In the genomic region with DNA sequence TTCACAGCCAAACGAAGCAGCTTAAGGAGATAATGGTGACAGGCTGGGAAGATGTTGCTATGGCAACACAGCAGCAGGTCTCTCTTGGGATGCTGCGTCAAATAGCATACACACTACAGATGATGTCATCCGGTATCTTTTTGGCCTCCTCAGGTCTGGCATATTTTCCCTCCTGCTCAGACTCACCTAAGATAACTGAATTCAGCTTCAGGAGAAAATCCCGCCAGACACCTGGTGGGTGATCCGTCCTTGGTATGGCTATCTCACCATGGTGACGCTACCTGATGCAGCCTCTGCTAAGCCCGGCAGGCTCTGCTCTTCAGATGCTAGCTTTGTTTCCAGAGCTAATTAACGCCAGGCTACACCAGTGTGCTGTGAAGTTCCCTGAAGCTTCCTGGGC, we compare ENCODE assay signal across 10 mouse cellular contexts. TPM values are rescaled to one million over a fixed set of nuclear protein-coding genes. Genes with fewer than 3 reads are reported as not detected.
A peak's percentile ranks its signal among the peaks of the same experiment; 100 is the strongest.
DNase-seq lines count a peak whose midpoint lies in the region; ATAC-seq lines count a peak whose summit lies in the region.
"Had no signal": no experiment of that assay in that cellular context is flagged by ENCODE, and none has a peak within 500 bp of the region (broad histone marks: within the 10 kb centered on the region; RNA-seq: fewer than 3 reads in every experiment).

No protein-coding gene starts in this region.

- peaks cover 64% of the 10 kb centered on the region for H3K4me1 ChIP-seq in hindbrain, embryonic 14.5 days (replicated peaks; ENCODE audit: control insufficient read depth, insufficient read depth, low read length)
- peaks cover 64% of the 10 kb centered on the region for H3K4me1 ChIP-seq in midbrain, embryonic 14.5 days (ENCODE audit: control insufficient read depth, insufficient read depth, low read length)

- WGBS in hindbrain, embryonic 14.5 days, result 5% methylated on average over 8 of the region's 8 CpGs
- under 1% methylated on average over 8 of the region's 8 CpGs for WGBS in midbrain, embryonic 14.5 days

- peak overlapping the region; percentile 12 for H3K4me3 ChIP-seq in hindbrain, embryonic 14.5 days (replicated peaks; ENCODE audit: low read length)
- H3K4me3 ChIP-seq in midbrain, embryonic 14.5 days (replicated peaks; ENCODE audit: low read depth, low read length), result no peak overlapping the region; the same call in 1 of the 2 replicates
- H3K4me3 ChIP-seq: embryonic facial prominence, embryonic 15.5 days; limb, embryonic 15.5 days had no signal

- DNase-seq in R1 (ENCODE audit: low read depth, low spot score), result peak; percentile 63
- peak; percentile 59 for DNase-seq in embryo, embryonic 11 days
- DNase-seq in hindbrain, embryonic 14.5 days (ENCODE audit: low spot score), result peak; percentile 87
- peak; percentile 96 for DNase-seq in midbrain, embryonic 14.5 days
- DNase-seq in ovary, postnatal 14 days (ENCODE audit: low spot score), result no peak
- DNase-seq in urinary bladder, adult 2 months (ENCODE audit: low spot score), result no peak
- no peak for DNase-seq in lung, postnatal 25 days (ENCODE audit: low spot score)

- H3K4me2 ChIP-seq in hindbrain, embryonic 14.5 days (replicated peaks), result peak overlapping the region; percentile 40
- peak overlapping the region; percentile 45 for H3K4me2 ChIP-seq in midbrain, embryonic 14.5 days (ENCODE audit: low read length)

- no peaks in the 10 kb centered on the region for H3K9me3 ChIP-seq in hindbrain, embryonic 14.5 days (ENCODE audit: control insufficient read depth, low read length)
- no peaks in the 10 kb centered on the region for H3K9me3 ChIP-seq in midbrain, embryonic 14.5 days (ENCODE audit: control insufficient read depth, low read length)
- H3K9me3 ChIP-seq: embryonic facial prominence, embryonic 15.5 days; limb, embryonic 15.5 days had no signal

- peak; percentile 85 for ATAC-seq in hindbrain, embryonic 14.5 days (ENCODE audit: low FRiP score)
- ATAC-seq in midbrain, embryonic 14.5 days (ENCODE audit: low FRiP score, low TSS enrichment), result peak; percentile 82
- no peak for ATAC-seq in inflammation-experienced regulatory T-cells, adult 6 months

- no peaks in the 10 kb centered on the region for H3K36me3 ChIP-seq in hindbrain, embryonic 14.5 days (replicated peaks; ENCODE audit: control insufficient read depth, insufficient read depth)
- H3K36me3 ChIP-seq in midbrain, embryonic 14.5 days (ENCODE audit: control insufficient read depth, insufficient read depth, low read length), result no peaks in the 10 kb centered on the region
- H3K36me3 ChIP-seq: embryonic facial prominence, embryonic 15.5 days; limb, embryonic 15.5 days had no signal

- no peaks in the 10 kb centered on the region for H3K27me3 ChIP-seq in hindbrain, embryonic 14.5 days (ENCODE audit: control insufficient read depth, insufficient read depth, low read length)
- no peaks in the 10 kb centered on the region for H3K27me3 ChIP-seq in midbrain, embryonic 14.5 days (ENCODE audit: control insufficient read depth, insufficient read depth, low read length)
- H3K27me3 ChIP-seq: embryonic facial prominence, embryonic 15.5 days; limb, embryonic 15.5 days had no signal

- H3K27ac ChIP-seq in hindbrain, embryonic 14.5 days, result peak overlapping the region; percentile 99
- H3K27ac ChIP-seq in midbrain, embryonic 14.5 days (replicated peaks; ENCODE audit: low read depth, low read length), result peak overlapping the region; percentile 98

- H3K9ac ChIP-seq in hindbrain, embryonic 14.5 days, result peak overlapping the region; percentile 43
- H3K9ac ChIP-seq in midbrain, embryonic 14.5 days (replicated peaks; ENCODE audit: low read length), result peak overlapping the region; percentile 46; the same call in 1 of the 2 replicates
- H3K9ac ChIP-seq: embryonic facial prominence, embryonic 15.5 days; limb, embryonic 15.5 days had no signal

RNA-seq across cellular contexts. Expression of a gene that starts 12.8 kb away (rescaled TPM):
- polyA plus RNA-seq in hindbrain, embryonic 14.5 days (2014; fragmentation: Nextera tagmentation; extraction: Ambion mirVana), result 0.31 and 0.53 TPM in 2 replicates
- 0.39 and 0.82 TPM in 2 replicates for polyA plus RNA-seq in midbrain, embryonic 14.5 days (2014; fragmentation: Nextera tagmentation; extraction: Ambion mirVana)
- 0.14 and 0.25 TPM in 2 replicates for polyA plus RNA-seq in urinary bladder, adult 2 months (2012; rRNA removed)
- polyA plus RNA-seq in inflammation-experienced regulatory T-cells, adult 6 months (2017; shearing (Covaris generic)), result 1 to 10 TPM in 2 of 3 experiments, under 1 TPM in 1; 0.44 to 2.0 (median 1.4) TPM

RNA-seq across cellular contexts. Expression of a gene that starts 31.3 kb away (rescaled TPM):
- 20.9 and 22.7 TPM in 2 replicates for polyA plus RNA-seq in hindbrain, embryonic 14.5 days (2014; fragmentation: Nextera tagmentation; extraction: Ambion mirVana)
- polyA plus RNA-seq in midbrain, embryonic 14.5 days (2014; fragmentation: Nextera tagmentation; extraction: Ambion mirVana), result 18.3 and 20.6 TPM in 2 replicates
- polyA plus RNA-seq in urinary bladder, adult 2 months (2012; rRNA removed), result 0.12 and 0.18 TPM in 2 replicates
- polyA plus RNA-seq in inflammation-experienced regulatory T-cells, adult 6 months (2017; shearing (Covaris generic)), result under 1 TPM in 1 of 3 experiments, not detected in 2; 0.25 TPM

RNA-seq across cellular contexts. Expression of a gene that starts 57.7 kb away (rescaled TPM):
- 152 and 175 TPM in 2 replicates for polyA plus RNA-seq in hindbrain, embryonic 14.5 days (2014; fragmentation: Nextera tagmentation; extraction: Ambion mirVana)
- polyA plus RNA-seq in midbrain, embryonic 14.5 days (2014; fragmentation: Nextera tagmentation; extraction: Ambion mirVana), result 177 and 204 TPM in 2 replicates
- polyA plus RNA-seq in urinary bladder, adult 2 months (2012; rRNA removed), result 88.8 and 142 TPM in 2 replicates
- polyA plus RNA-seq in inflammation-experienced regulatory T-cells, adult 6 months (2017; shearing (Covaris generic)), result 100 to 1,000 TPM; 111 to 145 (median 111) TPM

Comparison
In these comparisons a context has a peak if more than half of its experiments do, and no peak if none do; other contexts are left out.
1. DNase-seq: peak in R1 (single experiment), embryo, embryonic 11 days (single experiment), hindbrain, embryonic 14.5 days (single experiment) and midbrain, embryonic 14.5 days (single experiment); none in ovary, postnatal 14 days (single experiment), urinary bladder, adult 2 months (single experiment) and lung, postnatal 25 days (single experiment).
2. RNA of a gene that starts 31.3 kb away (polyA plus RNA-seq): 20.9 to 22.7 TPM in hindbrain, embryonic 14.5 days and 18.3 to 20.6 TPM in midbrain, embryonic 14.5 days; 0.12 to 0.18 TPM in urinary bladder, adult 2 months and 0.25 TPM in inflammation-experienced regulatory T-cells, adult 6 months; every median in the first group is over 10 times any median in the second.